Mouse (Mus musculus): ENCODE results near the gene Cmtm7.

- no peak for TF ChIP-seq CTCF (IDR thresholded peaks at IDR 0.05; ENCODE audit: borderline replicate concordance, control insufficient read depth, extremely low read depth, insufficient read depth, low read length, poor library complexity)
- TF ChIP-seq POLR2A (IDR thresholded peaks at IDR 0.05; ENCODE audit: control insufficient read depth, extremely low read depth, insufficient read depth, low read length, poor library complexity), result no peak
Observed at GRCm38 (mm10) chr9:114760353-114760752, 21.3 kb downstream of the Cmtm7 start.
